Mouse (Mus musculus): ENCODE data around the gene Rnf40.

Gene Rnf40

GRCm38 (mm10) chr7:127649206-127649605 lies 60.6 kb downstream of the Rnf40 start:
- DNase-seq (ENCODE audit: low read depth, low spot score): no peak

DNA sequence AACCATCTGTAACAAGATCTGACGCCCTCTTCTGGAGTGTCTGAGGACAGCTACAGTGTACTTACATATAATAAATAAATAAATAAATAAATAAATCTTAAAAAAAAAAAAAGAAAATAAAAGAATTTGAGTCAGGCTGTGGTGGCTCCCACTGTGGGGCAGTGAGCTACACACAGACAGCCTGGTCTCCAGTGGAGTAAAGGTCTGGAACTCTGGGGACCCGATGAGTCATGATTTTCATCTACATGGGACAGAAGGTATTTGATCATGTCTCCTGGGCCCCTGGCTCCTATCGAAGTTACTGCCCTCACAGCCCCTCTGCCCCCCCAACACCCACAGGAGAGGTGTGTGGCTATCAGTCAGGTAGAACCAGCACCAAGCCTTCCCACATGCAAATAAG lies 63.1 kb downstream of the Rnf40 start:
- DNase-seq (ENCODE audit: low read depth, low spot score): no peak

DNA sequence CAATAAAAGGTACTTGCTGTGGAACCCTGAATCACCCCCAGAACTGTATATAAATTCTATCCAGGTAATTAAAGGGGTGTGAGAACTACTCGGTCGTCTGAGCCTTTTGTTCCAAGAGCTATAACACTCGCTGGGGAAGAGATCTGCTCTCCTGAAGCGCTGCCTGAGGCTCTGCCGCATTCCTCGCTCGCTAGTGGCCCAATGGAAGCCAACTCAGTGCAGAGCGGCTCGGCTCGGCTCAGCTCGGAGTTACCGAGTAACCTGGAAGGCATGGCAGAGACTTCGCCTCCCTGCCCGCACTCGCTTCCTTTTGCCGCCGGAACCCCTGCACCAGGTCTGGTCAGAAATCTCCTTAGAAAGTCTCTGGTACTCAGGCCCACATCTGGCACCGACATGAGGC lies 63.5 kb downstream of the Rnf40 start:
- no peak for DNase-seq (ENCODE audit: low read depth, low spot score)

- DNase-seq (ENCODE audit: low read depth, low spot score): no peak
Measured at GRCm38 (mm10) chr7:127654318-127654717, 65.8 kb downstream of the Rnf40 start.
